Mouse (Mus musculus) embryonic fibroblast, embryonic 13.5 days (primary cell): Measurements from ENCODE around the gene Alcam.

Experiments
- CTCF ChIP-seq: IDR thresholded peaks from 2 replicates; pipeline ENCODE4 v1.5.1; 2011; ENCODE audit warnings: mild to moderate bottlenecking, control low read depth, low read length, moderate library complexity, borderline replicate concordance; ENCODE audit not compliant: insufficient read depth
- POLR2A ChIP-seq: IDR thresholded peaks from 2 replicates; pipeline ENCODE4 v1.6.1; 2011; ENCODE audit warnings: low read depth, mild to moderate bottlenecking, control low read depth, low read length, moderate library complexity

- TF ChIP-seq POLR2A (no peak), CTCF (no peak)
These were observed 77.0 kb downstream of the Alcam start for GRCm38 (mm10) chr16:52376827-52377226.
